Mouse (Mus musculus) hindbrain, embryonic 16.5 days (tissue): Measurements from ENCODE around the gene Donson. TPM values are rescaled to one million over a fixed set of nuclear protein-coding genes. Genes with fewer than 3 reads are reported as not detected.
"Not testable (repeated sequence)": the region's sequence is repeated elsewhere in the genome, so short reads cannot be mapped to it uniquely, and the experiment has no call there.

Source experiments
- ATAC-seq: fragments of 200-750 bp; cut with Nextera tagmentation; 2 replicates; pipeline ENCODE4 v1.8.0; 2017; ENCODE audit warnings: moderate TSS enrichment, moderate library complexity
- H3K27ac ChIP-seq: fragments of 300-500 bp; sonication (generic); 2 replicates; pipeline ENCODE4 v1.5.1; 2014; ENCODE audit warnings: low read depth, mild to moderate bottlenecking, control low read depth, low read length, moderate library complexity
- H3K27me3 ChIP-seq: fragments of 300-500 bp; sonication (generic); replicated peaks from 2 replicates; pipeline ENCODE4 v1.6.1; 2014; ENCODE audit warnings: low read length; ENCODE audit not compliant: control insufficient read depth, insufficient read depth
- H3K36me3 ChIP-seq: fragments of 300-500 bp; sonication (generic); 2 replicates; pipeline ENCODE4 v1.6.1; 2014; ENCODE audit warnings: mild to moderate bottlenecking, low read length, moderate library complexity, mixed read lengths; ENCODE audit not compliant: control insufficient read depth, insufficient read depth
- H3K4me1 ChIP-seq: fragments of 300-500 bp; sonication (generic); 2 replicates; pipeline ENCODE4 v1.6.1; 2014; ENCODE audit warnings: low read depth, low read length; ENCODE audit not compliant: control insufficient read depth, insufficient read depth
- H3K4me2 ChIP-seq: fragments of 300-500 bp; sonication (generic); 2 replicates; pipeline ENCODE4 v1.6.1; 2014; ENCODE audit warnings: mild to moderate bottlenecking, low read length, control low read depth, moderate library complexity
- H3K4me3 ChIP-seq: fragments of 300-500 bp; sonication (generic); 2 replicates; pipeline ENCODE4 v1.5.1; 2014; ENCODE audit warnings: mild to moderate bottlenecking, low read length, control low read depth, moderate library complexity
- H3K9ac ChIP-seq: fragments of 300-500 bp; sonication (generic); 2 replicates; pipeline ENCODE4 v1.6.1; 2014; ENCODE audit warnings: low read depth, mild to moderate bottlenecking, control low read depth, low read length, moderate library complexity
- H3K9me3 ChIP-seq: fragments of 300-500 bp; sonication (generic); 2 replicates; pipeline ENCODE4 v1.6.1; 2014; ENCODE audit warnings: mild to moderate bottlenecking, low read length, moderate library complexity; ENCODE audit not compliant: control insufficient read depth
- WGBS: fragments of 180-500 bp; shearing (Covaris S2); extraction: QIAGEN DNeasy Blood & Tissue Kit; methylation state at CpG from one replicate; pipeline ENCODE4 v1.1.7; 2014; 5-methylcytosine and 5-hydroxymethylcytosine counted together
- polyA plus RNA-seq: library from polyadenylated mRNA; unstranded; fragments of >200 nt; fragmentation: Nextera tagmentation; extraction: Ambion mirVana; gene quantifications from 2 replicates; pipeline ENCODE4 v1.2.1, GENCODE M21; 2015

The Donson gene
- polyA plus RNA-seq, 1 experiment from 2014 or later, result 19.4 TPM

DNA sequence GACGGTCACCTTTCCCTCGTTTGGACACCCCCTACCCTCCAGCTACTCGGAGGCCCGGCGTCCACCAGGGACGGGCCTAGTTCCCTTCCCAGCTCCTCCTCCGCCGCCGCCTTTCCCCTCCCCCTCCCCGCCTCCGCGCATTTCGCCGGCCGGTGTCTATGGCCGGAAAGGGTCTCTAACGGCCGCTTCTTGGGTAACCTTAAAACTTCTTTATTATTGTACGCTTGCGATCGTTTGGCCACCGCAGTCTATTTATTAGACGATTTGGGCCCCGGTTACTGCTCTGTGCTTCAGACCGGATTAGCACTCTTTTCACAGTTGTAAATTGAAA, 40.4 kb downstream of the Donson start:
- Histone ChIP-seq H3K27ac (peak overlapping the region; percentile 97), H3K27me3 (no peaks in the 10 kb centered on the region), H3K4me1 (peaks cover 14% of the 10 kb centered on the region), H3K4me3 (peak overlapping the region; percentile 81), H3K4me2 (peak overlapping the region; percentile 65), H3K9me3 (no peaks in the 10 kb centered on the region), H3K36me3 (peaks cover 5% of the 10 kb centered on the region), H3K9ac (peak overlapping the region; percentile 84)
- 0% methylated on average over 22 of the region's 25 CpGs for WGBS
- peak; percentile 28 for ATAC-seq

DNA sequence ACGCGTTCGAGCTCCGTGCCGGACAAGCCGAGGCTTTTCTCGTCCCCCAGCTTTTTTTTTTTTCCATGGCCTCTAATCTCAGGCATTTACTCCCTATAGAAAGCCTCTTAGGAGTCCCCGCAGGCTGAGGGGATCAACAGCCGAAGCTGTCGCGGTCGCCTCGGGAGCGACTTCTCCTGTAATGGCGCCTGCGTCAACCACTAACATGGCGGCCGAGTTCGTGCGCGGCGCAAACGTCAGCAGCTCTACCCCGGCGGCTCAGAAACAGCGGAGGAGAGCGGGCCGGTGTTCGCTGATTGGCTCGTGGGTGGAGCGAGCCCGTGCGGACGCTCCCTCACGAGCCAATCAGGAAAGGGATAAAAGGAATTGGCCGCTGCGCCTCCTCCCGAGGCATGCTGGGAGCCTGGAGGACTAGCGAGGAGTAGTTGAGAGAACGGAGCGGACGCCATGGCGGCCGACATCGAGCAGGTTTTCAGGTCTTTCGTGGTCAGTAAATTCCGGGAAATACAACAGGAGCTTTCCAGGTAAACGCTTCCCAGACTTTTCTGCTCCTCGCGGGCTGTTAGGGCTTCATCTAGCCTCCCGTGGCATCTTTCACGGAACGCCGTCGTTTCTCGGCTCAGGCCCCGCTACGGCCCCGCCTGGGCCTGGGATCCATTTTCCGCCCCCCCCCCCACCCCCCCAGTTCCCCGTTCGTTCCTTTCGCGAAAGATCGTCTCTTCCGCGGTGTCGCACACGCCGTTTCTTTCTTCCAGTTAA, 40.9 kb downstream of the Donson start, which contains the start of gene Son:
TSS of gene Son (plus strand) at position 46 of the 759 bp plus-strand sequence.
- Histone ChIP-seq H3K4me2 (peak within 1 kb of the TSS; percentile 80), H3K27me3 (no peaks in the 10 kb centered on the region), H3K36me3 (peaks cover 5% of the 10 kb centered on the region), H3K27ac (peak within 1 kb of the TSS; percentile 100), H3K9me3 (no peaks in the 10 kb centered on the region), H3K4me3 (peak within 1 kb of the TSS; percentile 81), H3K4me1 (peaks cover 14% of the 10 kb centered on the region), H3K9ac (peak within 1 kb of the TSS; percentile 84)
- peak; percentile 97 for ATAC-seq
- WGBS, result under 1% methylated on average over 69 of the region's 70 CpGs

DNA sequence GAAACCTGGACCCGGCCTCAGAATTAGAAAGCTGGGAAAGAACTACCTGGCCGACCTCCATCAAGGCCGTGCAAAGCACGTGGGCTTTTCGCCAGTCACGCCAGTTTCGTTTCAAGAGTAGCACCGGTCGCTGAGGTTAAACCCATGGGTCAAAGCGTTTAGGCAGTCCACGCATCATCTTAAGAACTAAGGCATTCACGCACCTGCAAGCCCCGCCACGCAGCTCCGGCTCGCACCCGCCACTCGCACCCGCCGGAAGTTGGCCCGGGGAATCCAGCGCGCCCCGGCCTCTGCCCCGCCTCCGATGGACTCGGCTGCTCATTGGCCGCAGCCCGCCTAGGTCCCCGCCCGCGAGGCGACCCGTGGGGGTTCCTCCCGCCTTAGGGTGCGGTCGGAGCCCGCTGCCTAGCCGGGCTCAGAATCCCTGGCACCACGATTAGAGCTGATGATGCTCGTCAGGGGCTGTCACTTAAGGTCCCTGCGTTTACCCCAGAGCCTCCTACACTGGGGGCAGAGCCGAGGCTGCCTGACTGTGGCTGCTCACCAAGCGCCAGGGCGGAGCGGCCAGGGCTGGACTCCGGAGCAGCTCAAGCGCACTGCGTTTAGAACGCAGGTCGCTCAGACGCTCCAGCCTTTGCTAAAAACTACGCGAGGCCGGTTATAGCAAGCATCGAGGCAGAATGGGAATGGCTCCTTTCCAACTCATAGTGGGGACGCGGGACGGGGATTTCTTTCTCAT, 41.7 kb downstream of the Donson start, which contains the start of gene Gart:
TSS of gene Gart (minus strand) at position 272 of the 739 bp plus-strand sequence.
- H3K4me2 ChIP-seq, result peak within 1 kb of the TSS; percentile 80
- peak; percentile 91 for ATAC-seq
- peak within 1 kb of the TSS; percentile 81 for H3K4me3 ChIP-seq
- H3K27me3 ChIP-seq, result no peaks in the 10 kb centered on the region
- H3K9ac ChIP-seq, result peak within 1 kb of the TSS; percentile 84
- H3K27ac ChIP-seq, result peak within 1 kb of the TSS; percentile 100
- H3K4me1 ChIP-seq, result peaks cover 14% of the 10 kb centered on the region
- no peaks in the 10 kb centered on the region for H3K9me3 ChIP-seq
- peaks cover under 1% of the 10 kb centered on the region for H3K36me3 ChIP-seq
- WGBS, result under 1% methylated on average over 56 of the region's 59 CpGs

DNA sequence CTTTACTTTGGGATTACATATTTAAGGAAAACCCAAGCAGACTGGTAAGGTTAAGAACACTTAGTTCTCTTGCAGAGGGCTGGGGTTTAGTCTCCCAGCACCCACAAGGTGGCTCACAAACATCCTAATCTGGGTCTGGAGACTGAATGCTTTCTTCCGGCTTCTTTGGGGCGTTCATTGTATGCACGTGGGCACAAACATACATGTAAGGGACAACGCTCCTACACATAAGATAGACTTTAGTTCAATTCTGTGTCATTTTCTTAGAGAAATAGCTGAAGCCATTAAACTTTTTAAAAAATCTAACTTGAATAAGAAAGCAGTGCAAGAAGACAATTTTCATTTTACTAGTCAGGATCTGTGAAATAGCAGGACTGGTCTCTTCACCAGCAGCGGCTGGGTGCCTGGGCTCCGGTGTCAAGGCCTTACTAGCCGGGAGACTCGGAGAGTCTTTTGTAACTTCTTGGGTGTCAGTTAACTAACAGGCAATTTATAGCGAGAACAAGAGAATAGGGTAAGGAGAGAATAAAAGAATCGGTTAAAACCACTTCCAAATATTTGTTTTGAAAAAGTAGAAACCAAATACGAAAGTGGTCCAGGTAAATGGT, 42.5 kb downstream of the Donson start:
- no peaks in the 10 kb centered on the region for H3K9me3 ChIP-seq
- H3K4me1 ChIP-seq, result peaks cover 14% of the 10 kb centered on the region
- peak overlapping the region; percentile 80 for H3K4me2 ChIP-seq
- H3K4me3 ChIP-seq, result peak overlapping the region; percentile 81
- H3K27ac ChIP-seq, result no peak overlapping the region; the same call in none of the 2 replicates
- no peak for ATAC-seq
- H3K27me3 ChIP-seq, result no peaks in the 10 kb centered on the region
- H3K36me3 ChIP-seq, result peaks cover 4% of the 10 kb centered on the region; the same call in 1 of the 2 replicates
- under 1% methylated on average over 11 of the region's 11 CpGs for WGBS
- peak overlapping the region; percentile 81 for H3K9ac ChIP-seq

DNA sequence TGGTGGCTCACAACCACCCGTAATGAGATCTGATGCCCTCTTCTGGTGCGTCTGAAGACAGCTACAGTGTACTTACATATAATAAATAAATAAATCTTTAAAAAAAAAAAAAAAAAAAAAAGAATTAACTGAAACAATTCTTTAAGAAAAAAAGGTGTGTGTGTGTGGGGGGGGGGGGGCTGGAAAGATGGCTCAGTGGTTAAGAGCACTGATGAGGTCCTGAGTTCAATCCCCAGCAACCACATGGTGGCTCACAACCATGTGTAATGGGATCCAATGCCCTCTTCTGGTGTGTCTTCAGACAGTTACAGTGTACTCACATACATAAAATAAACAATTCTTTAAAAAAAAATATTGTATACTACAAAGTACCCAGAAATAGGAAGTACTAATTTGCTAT, 43.1 kb downstream of the Donson start:
- not testable (repeated sequence) for H3K27me3 ChIP-seq, H3K4me2 ChIP-seq, H3K36me3 ChIP-seq, H3K27ac ChIP-seq, H3K9me3 ChIP-seq, H3K9ac ChIP-seq, H3K4me3 ChIP-seq, ATAC-seq
- WGBS, result no CpG with 5 or more reads among the region's 2 CpGs
- H3K4me1 ChIP-seq, result peaks cover 14% of the 10 kb centered on the region

DNA sequence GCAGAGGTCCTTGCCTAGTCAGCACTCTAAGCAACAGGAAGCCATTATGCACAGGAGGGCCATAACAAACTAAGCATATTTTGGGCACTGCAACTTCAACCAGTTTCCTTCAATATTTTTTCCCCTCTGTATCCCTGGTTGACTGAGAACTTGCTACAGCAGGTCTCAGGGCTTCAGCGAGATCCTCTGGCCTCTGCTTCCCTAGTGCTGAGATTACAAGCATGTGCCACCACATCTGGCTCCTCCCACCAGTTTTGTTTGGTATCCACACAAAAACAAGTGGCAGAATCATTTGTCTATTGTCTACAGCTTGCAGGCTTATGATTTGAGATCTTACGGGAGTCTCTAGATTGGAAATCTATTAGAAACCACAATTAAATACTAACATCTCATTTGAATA, 43.7 kb downstream of the Donson start:
- Histone ChIP-seq H3K4me3 (no peak overlapping the region), H3K27me3 (no peaks in the 10 kb centered on the region), H3K36me3 (peaks cover 11% of the 10 kb centered on the region), H3K4me1 (peaks cover 12% of the 10 kb centered on the region), H3K9me3 (no peaks in the 10 kb centered on the region), H3K27ac (no peak overlapping the region), H3K9ac (no peak overlapping the region), H3K4me2 (no peak overlapping the region)
- no peak for ATAC-seq
- WGBS, result 90% methylated on average over 2 of the region's 2 CpGs

DNA sequence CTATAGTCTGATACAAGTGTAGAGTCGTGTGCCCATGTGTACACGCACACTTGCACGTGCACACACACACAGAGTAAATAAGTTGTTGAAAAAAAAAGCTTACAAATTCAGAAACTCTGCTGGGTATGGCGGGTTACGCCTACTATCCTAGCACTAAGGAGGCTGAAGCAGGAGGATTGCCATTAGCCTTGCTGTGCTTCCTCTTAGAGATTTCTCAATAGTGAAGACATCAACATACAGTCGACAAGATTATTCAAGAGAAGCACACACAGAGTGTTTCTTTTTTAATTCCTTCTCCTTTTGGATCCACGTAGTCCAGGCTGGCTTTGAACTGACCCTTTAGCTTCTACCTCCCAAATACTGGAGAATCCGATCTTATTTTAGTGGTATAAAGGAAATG, 48.4 kb downstream of the Donson start:
- Histone ChIP-seq H3K27me3 (no peaks in the 10 kb centered on the region), H3K9me3 (no peaks in the 10 kb centered on the region), H3K4me3 (no peak overlapping the region), H3K36me3 (peaks cover 40% of the 10 kb centered on the region), H3K27ac (no peak overlapping the region), H3K4me2 (no peak overlapping the region), H3K4me1 (no peaks in the 10 kb centered on the region; the same call in 1 of the 2 replicates), H3K9ac (no peak overlapping the region)
- no peak for ATAC-seq
- 95% methylated on average over 8 of the region's 8 CpGs for whole genome bisulfite sequencing

DNA sequence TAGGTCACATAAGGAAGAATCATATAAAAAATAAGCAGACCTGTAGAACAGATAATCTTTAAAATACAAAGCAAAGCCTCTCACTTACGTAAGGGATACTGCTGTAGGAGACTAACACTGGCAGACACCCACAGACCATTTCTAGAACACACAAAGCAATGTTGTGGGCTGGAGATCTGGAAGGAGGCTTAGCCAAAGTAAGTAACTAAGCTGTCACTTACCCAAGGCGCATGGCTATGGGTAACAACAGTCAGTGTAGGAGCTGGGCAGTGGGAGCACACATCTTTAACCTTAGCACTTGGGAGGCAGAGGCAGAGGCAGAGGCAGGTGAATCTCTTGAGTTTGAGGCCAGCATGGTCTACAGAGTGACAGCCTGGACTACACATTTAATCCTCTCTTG, 48.9 kb downstream of the Donson start:
- Histone ChIP-seq H3K27ac (no peak overlapping the region), H3K9ac (no peak overlapping the region), H3K4me2 (no peak overlapping the region), H3K4me3 (no peak overlapping the region), H3K4me1 (no peaks in the 10 kb centered on the region; the same call in 1 of the 2 replicates), H3K36me3 (peaks cover 43% of the 10 kb centered on the region), H3K27me3 (no peaks in the 10 kb centered on the region), H3K9me3 (no peaks in the 10 kb centered on the region)
- WGBS, result 96% methylated on average over 2 of the region's 2 CpGs
- no peak for ATAC-seq

DNA sequence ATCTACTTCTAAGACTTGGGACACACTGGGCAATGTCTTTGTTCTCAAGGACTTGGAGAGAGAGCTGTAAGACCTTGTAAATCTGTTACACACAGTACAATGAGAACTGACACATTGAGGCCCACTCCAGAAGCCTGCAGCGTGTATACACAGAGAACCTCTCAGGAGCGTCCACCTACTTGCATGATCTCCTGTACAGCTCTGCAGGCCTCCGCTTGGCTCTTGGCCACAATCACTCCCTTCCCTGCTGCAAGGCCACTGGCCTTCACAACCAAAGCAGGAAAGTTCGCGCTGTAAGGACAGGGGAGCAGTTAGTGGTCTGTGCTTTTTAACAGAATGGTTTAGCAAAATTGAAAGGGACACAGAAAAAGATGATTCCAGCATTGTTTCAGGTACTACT, 49.4 kb downstream of the Donson start:
- H3K27me3 ChIP-seq, result no peaks in the 10 kb centered on the region

More for the DNA sequence above, 49.4 kb downstream of the Donson start:
- no peaks in the 10 kb centered on the region for H3K9me3 ChIP-seq
- H3K27ac ChIP-seq, result no peak overlapping the region
- no peaks in the 10 kb centered on the region for H3K4me1 ChIP-seq
- no peak overlapping the region for H3K9ac ChIP-seq
- peaks cover 43% of the 10 kb centered on the region for H3K36me3 ChIP-seq
- H3K4me3 ChIP-seq, result no peak overlapping the region
- no peak overlapping the region for H3K4me2 ChIP-seq
- WGBS, result 97% methylated on average over 5 of the region's 5 CpGs
- ATAC-seq, result no peak
